Mouse (Mus musculus) left cerebral cortex, postnatal 10 days (tissue): Measurements from ENCODE around the gene Serpinb9b. TPM values are rescaled to one million over a fixed set of nuclear protein-coding genes. Genes with fewer than 3 reads are reported as not detected.

ENCODE experiments used
- DNase-seq, 2 experiments: peaks; one replicate each; pipeline ENCODE4 v3.0.0; 2021 to 2022; ENCODE audit warnings: low spot score in 2 of 2, mixed read lengths in 1 of 2; ENCODE audit errors: extremely low spot score in 1 of 2
- intact Hi-C: fragments of 180-260 bp; cut with DNase I; formaldehyde crosslinking; loops from one replicate; pipeline ENCODE4 v1.15.1; 2025
- total RNA-seq, 2 experiments: library from RNA; stranded (reverse); gene quantifications; 2 replicates each; pipeline ENCODE4 v1.2.3; 2021

Serpinb9b gene
- total RNA-seq, 2 experiments from 2014 or later = not detected

- intact Hi-C loops = no loop called here
Measured at GRCm38 (mm10) chr13:33089566-33089965, 62.4 kb downstream of the Serpinb9b start.

GRCm38 (mm10) chr13:33090546-33090945, 63.3 kb downstream of the Serpinb9b start:
- no peak for DNase-seq

More at GRCm38 (mm10) chr13:33089566-33089965, 62.4 kb downstream of the Serpinb9b start:
- no peak for DNase-seq

GRCm38 (mm10) chr13:33091306-33091705, 64.1 kb downstream of the Serpinb9b start:
- intact Hi-C loops = no loop called here
- no peak for DNase-seq

More at GRCm38 (mm10) chr13:33090546-33090945, 63.3 kb downstream of the Serpinb9b start:
- intact Hi-C loops = no loop called here

Other genes with a start within 250 kb of the Serpinb9b start
- gene Mylk4, start 243.5 kb upstream of the Serpinb9b start, total RNA-seq = under 1 TPM; 0.47 to 0.62 TPM
- 10 to 100 TPM; 55.7 to 57.6 TPM for gene Wrnip1, start 225.4 kb upstream of the Serpinb9b start, total RNA-seq
- gene D930007J09Rik, start 224.6 kb upstream of the Serpinb9b start, total RNA-seq = 1 to 10 TPM; 1.5 to 2.1 TPM
- 1 to 10 TPM; 1.5 to 2.3 TPM for gene Serpinb1a, start 176.2 kb upstream of the Serpinb9b start, total RNA-seq
- not detected for gene Serpinb1c, start 129.2 kb upstream of the Serpinb9b start, total RNA-seq
- gene Serpinb6b, start 62.2 kb upstream of the Serpinb9b start, total RNA-seq = 1 to 10 TPM; 1.6 to 2.5 TPM
- 1 to 10 TPM; 3.0 to 3.4 TPM for gene Serpinb9, start 24.2 kb upstream of the Serpinb9b start, total RNA-seq
- gene Serpinb1b, start 51.2 kb downstream of the Serpinb9b start, total RNA-seq = 1 to 10 TPM in 1 of 2 experiments, under 1 TPM in 1; 0.79 to 1.1 TPM
- gene Serpinb9c, start 132.3 kb downstream of the Serpinb9b start, total RNA-seq = not detected
- gene Serpinb9d, start 165.5 kb downstream of the Serpinb9b start, total RNA-seq = not detected
- not detected for gene Serpinb9e, start 222.2 kb downstream of the Serpinb9b start, total RNA-seq